Comparison of ENCODE assay signal across 25 mouse cellular contexts in genomic region chr8:10968687-10969086, GRCm38 (mm10).
"Had no signal": no experiment of that assay in that cellular context is flagged by ENCODE, and none has a peak within 500 bp of the region (broad histone marks: within the 10 kb centered on the region; RNA-seq: fewer than 3 reads in every experiment).

No protein-coding gene starts in this region.

- H3K4me3 ChIP-seq: hindbrain, embryonic 10.5 days; hindbrain, embryonic 12.5 days; intestine, embryonic 15.5 days; limb, embryonic 13.5 days; limb, embryonic 15.5 days; liver, embryonic 13.5 days; liver, embryonic 15.5 days had no signal

- H3K27ac ChIP-seq: hindbrain, embryonic 12.5 days; hindbrain, embryonic 14.5 days; intestine, embryonic 15.5 days; limb, embryonic 13.5 days; limb, embryonic 15.5 days; liver, embryonic 13.5 days; liver, embryonic 15.5 days had no signal

- H3K36me3 ChIP-seq: hindbrain, embryonic 10.5 days; hindbrain, embryonic 12.5 days; intestine, embryonic 15.5 days; limb, embryonic 13.5 days; limb, embryonic 15.5 days; liver, embryonic 13.5 days; liver, embryonic 15.5 days had no signal

- H3K27me3 ChIP-seq: hindbrain, embryonic 12.5 days; intestine, embryonic 15.5 days; limb, embryonic 13.5 days; limb, embryonic 15.5 days had no signal

- H3K9me3 ChIP-seq: hindbrain, embryonic 10.5 days; hindbrain, embryonic 12.5 days; intestine, embryonic 15.5 days; limb, embryonic 13.5 days; limb, embryonic 15.5 days; liver, embryonic 13.5 days; liver, embryonic 15.5 days had no signal

- H3K4me2 ChIP-seq: heart, embryonic 11.5 days; hindbrain, embryonic 12.5 days; hindbrain, embryonic 14.5 days; intestine, embryonic 15.5 days; limb, embryonic 13.5 days; limb, embryonic 15.5 days; liver, embryonic 11.5 days; liver, embryonic 13.5 days; liver, embryonic 15.5 days had no signal

- H3K9ac ChIP-seq: hindbrain, embryonic 12.5 days; hindbrain, embryonic 14.5 days; intestine, embryonic 15.5 days; limb, embryonic 13.5 days; limb, embryonic 15.5 days; liver, embryonic 13.5 days; liver, embryonic 15.5 days had no signal

- DNase-seq: gastrocnemius, postnatal 25 days; heart, adult 18-20 months; heart, postnatal 10 days; heart, postnatal 4 days; kidney, adult 18-20 months; kidney, adult 8-10 months; kidney, postnatal 10 days; kidney, postnatal 25 days; kidney, postnatal 4 days; layer of hippocampus, adult 9-11 months; layer of hippocampus, postnatal 36 days; left cerebral cortex, postnatal 4 days; liver, embryonic 13.5 days had no signal

- ATAC-seq: hindbrain, embryonic 16.5 days; inflammation-experienced regulatory T-cells, adult 6 months; intestine, embryonic 15.5 days; intestine, postnatal 0 days had no signal
